Mouse (Mus musculus): ENCODE measurements around the gene Isyna1. TPM values are rescaled to one million over a fixed set of nuclear protein-coding genes. Genes with fewer than 3 reads are reported as not detected.

The Isyna1 gene
- polyA plus RNA-seq, 1 experiment, result 81.9 TPM

DNA sequence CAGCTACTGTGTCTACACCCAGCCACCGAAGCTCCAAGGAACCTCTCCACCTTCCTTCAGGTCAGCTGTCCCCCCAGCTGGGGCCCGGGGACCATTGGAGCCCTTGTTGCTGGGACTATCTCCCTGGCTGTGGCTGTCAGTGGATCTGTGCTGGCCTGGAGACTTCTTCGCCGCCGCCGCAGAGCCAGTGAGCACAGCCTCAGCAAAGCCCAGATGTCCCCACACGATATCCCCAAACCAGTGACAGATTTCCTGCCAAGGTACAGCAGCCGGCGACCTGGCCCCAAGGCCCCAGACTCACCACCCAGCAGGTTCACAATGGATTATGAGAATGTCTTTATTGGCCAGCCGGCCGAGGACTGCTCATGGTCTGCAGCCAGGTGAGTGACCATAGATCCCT is 23.8 kb downstream of the Isyna1 start:
- DNase-seq (ENCODE audit: extremely low spot score in 1 of 2, low spot score in 1 of 2), result no peak

GRCm38 (mm10) chr8:70618888-70619334 is 24.7 kb downstream of the Isyna1 start:
- DNase-seq (ENCODE audit: extremely low spot score in 1 of 2, low spot score in 1 of 2), result no peak

DNA sequence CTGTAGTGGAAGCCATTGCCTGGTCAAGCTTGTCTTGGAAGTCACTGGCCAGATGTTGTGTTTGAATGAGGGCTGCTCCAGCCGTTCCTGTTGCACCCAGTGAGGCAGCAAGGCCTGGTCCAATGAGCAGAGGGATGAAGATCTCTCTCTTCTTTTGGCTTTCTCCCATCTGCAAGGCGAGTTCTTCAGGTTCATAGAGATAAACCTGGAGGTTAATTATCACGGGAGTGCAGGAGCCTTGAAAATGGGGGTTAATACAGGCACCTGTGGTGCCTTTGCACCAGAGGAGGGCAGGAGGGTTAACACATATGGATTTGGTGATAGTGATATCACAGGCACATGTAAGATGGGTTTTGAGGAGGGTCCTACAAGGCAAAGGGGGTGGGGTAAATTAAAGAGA is 28.0 kb downstream of the Isyna1 start:
- no peak for DNase-seq (ENCODE audit: extremely low spot score in 1 of 2, low spot score in 1 of 2)

- no peak for DNase-seq (ENCODE audit: extremely low spot score in 1 of 2, low spot score in 1 of 2)
Measured at GRCm38 (mm10) chr8:70625104-70625503, 30.9 kb downstream of the Isyna1 start.

GRCm38 (mm10) chr8:70627041-70627440 is 32.9 kb downstream of the Isyna1 start:
- DNase-seq (ENCODE audit: extremely low spot score in 1 of 2, low spot score in 1 of 2), result no peak

GRCm38 (mm10) chr8:70628986-70629490 is 34.9 kb downstream of the Isyna1 start:
- no peak for DNase-seq (ENCODE audit: extremely low spot score in 1 of 2, low spot score in 1 of 2)

- DNase-seq (ENCODE audit: extremely low spot score in 1 of 2, low spot score in 1 of 2), result peak; percentile 86 to 94
Measured at GRCm38 (mm10) chr8:70629574-70630531, 35.7 kb downstream of the Isyna1 start.

DNA sequence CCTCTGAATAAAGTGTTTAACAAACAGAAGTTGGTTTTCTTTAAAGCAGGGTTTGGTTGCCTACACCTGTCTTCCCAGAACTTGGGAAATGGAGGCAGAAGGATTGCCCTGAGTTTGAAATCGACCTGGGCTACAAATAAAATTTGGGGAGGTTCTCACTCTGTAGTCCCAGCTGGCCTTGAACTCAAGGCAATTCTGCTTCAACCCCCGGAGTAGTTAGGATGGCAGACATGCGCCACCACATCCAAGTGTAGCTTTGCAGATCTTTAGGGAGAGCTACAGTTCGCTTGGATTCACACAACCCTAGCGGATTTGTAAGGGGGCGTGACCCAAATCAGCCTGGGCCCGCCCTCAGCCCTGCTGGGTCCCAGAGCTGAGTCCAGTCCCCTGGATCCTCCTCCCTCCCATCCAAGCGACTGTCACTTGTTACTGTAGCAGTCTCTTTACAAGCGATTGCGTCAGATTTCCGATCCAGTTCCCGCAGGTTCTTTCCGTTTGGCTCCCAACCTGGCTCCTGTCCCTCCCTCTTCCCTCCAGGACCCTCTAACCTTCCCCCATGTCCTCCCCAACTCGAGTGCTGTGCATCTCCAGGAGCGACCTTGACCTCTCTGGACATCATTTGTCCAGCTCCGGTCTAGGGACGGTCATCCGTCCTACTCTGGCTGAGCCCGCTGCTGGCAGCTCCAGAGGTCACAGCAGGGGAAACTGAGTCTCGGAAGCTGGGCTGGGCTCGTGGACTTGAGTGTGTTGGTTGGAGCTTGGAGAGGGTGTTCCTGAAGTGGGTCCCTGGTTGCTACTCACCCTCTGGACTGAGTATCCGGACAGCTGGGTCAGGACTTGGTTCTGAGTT is 36.6 kb downstream of the Isyna1 start:
- no peak for DNase-seq (ENCODE audit: extremely low spot score in 1 of 2, low spot score in 1 of 2)

GRCm38 (mm10) chr8:70631436-70631835 is 37.3 kb downstream of the Isyna1 start:
- no peak for DNase-seq (ENCODE audit: extremely low spot score in 1 of 2, low spot score in 1 of 2)

DNA sequence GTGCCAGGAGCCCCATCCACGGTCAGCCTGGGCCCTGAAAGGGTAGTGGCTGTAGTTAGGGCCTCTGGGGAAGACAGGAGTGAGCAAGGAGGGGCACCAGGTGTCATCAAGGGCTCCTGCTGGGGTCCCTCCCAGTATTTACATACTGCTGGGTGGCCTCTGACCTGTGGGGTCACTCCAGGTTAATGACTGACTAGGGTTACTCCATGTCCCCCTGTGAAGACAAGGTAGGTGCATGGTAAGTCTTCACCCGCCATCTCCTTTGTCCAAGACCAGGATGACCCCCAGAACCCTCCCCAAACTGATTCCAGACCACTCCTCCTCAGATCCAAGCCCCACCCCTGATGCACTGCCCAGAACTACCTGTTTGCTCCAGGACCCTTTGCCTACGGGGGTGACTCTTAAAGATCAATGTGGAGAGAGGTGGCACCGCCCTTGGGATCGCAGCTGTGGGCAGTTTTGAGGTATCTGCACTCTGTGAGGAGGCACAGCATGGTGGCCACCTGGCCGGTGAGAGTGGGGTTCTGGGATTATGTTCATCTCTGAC is 38.2 kb downstream of the Isyna1 start, which contains the start of gene Gdf15:
TSS of gene Gdf15 (minus strand) at position 111 of the 547 bp plus-strand sequence.
- no peak for DNase-seq (ENCODE audit: extremely low spot score in 1 of 2, low spot score in 1 of 2)

GRCm38 (mm10) chr8:70634066-70634465 is 39.9 kb downstream of the Isyna1 start:
- DNase-seq (ENCODE audit: extremely low spot score in 1 of 2, low spot score in 1 of 2), result no peak

DNA sequence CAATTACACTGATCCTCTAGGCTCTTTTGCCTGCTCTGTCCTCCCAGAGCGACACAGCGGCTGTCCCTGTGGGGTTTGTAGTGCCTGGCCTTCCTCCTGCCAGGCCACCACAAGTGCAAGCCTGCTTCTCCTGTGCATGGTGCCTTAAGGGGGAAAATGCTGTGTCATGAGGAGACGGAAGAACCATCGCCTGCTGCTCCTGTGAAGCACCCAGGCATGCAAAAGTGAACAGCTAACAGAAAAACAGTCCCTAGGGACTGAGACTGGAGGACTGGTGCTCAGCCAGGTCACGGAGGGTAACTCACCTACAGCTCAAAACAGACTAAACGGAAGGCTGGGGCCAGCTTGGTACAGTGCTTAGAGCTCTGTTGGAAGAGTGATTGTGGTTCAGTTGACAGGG is 41.4 kb downstream of the Isyna1 start:
- DNase-seq (ENCODE audit: extremely low spot score in 1 of 2, low spot score in 1 of 2), result no peak

DNA sequence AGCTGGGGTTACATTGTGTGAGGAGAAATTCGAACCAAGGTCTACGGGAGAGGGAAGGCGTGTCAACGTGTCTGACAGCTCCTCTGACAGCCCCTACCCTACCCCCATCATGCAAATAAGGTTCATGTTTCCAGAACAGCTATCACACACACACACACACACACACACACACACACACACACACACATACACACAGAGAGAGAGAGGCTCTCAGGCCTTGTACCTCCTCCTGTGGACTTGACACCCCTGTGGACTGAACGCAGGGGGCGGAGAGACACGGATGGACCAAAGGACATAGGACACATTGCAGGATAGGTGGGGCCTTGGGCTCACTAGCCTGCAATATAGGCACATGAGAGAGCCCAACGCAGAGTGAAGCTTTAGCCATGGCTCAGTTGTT is 42.7 kb downstream of the Isyna1 start:
- no peak for DNase-seq (ENCODE audit: extremely low spot score in 1 of 2, low spot score in 1 of 2)

- no peak for DNase-seq (ENCODE audit: extremely low spot score in 1 of 2, low spot score in 1 of 2)
Measured at GRCm38 (mm10) chr8:70638752-70639151, 44.6 kb downstream of the Isyna1 start.

- DNase-seq (ENCODE audit: extremely low spot score in 1 of 2, low spot score in 1 of 2), result no peak
Measured at GRCm38 (mm10) chr8:70643019-70643418, 48.8 kb downstream of the Isyna1 start.

DNA sequence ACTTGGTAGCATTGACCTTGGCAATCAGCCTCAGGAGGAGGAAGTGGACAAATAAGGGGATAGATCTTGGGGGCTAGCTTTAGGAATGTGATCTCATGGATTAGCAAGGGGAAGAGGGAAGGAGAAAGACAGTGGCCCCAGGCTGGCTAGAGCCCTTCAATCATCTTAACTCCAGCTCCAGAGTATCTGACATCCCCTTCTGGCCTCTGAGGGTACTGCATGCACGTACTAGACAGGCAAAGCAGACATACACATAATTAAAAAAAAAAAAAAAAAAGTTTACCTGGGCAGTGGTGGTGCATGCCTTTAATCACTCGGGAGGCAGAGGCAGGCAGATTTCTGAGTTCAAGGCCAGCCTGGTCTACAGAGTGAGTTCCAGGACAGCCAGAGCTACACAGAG is 49.9 kb downstream of the Isyna1 start:
- no peak for DNase-seq (ENCODE audit: extremely low spot score in 1 of 2, low spot score in 1 of 2)

DNA sequence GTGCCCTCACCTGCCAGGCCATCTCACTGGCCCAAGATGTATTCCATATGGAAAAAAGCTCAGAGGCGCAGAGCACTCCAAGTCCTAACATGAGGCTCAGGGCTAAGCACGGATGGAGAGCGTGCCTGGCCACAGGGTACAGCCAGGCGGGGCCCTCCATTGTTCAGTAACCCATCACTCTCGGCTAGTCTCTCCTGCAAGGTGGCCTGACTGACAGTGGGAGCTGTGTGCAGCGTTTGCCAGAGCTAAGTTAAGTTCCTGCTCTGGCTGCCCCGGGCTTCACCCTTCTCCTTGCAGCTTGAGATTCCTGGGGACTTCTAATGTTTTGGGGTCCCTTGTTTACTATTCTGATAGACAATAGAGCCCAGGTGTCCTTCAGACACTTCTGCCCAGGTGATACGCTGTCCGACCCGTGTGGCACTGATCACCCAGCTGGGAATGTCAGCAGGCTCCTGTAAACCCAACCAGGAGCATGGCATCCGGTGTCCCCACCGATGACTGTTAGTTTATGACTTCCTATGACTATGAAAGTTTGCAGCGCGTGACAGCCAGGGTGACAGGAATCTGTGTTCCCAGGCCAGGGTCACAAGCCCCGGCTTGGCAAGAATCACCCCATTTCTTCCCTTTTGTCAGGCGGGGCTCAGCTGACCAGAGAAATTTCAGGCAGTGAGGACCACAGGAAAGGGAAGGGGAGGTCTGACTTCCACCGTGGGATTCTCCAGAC is 51.5 kb downstream of the Isyna1 start:
- DNase-seq (ENCODE audit: extremely low spot score in 1 of 2, low spot score in 1 of 2), result no peak

DNA sequence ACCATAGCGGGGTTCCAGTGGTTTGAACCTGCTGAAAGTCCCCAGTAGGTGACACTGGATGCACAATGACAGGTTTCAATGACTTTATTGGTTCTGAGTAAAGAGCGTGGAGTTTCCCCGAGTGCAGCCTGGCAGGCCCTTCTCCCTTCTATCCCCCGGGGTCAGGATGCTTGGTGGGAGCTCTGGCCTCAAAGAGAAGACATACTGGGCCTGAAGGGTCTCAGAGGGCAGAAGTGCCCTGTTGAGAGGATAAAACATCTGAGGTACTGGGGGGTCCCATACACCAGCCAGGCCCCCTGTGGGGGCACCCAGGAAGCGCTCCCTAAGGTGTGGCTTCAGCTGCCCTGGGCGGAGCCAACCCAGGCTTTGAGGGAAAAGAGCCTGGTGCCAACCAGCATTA is 52.2 kb downstream of the Isyna1 start:
- no peak for DNase-seq (ENCODE audit: extremely low spot score in 1 of 2, low spot score in 1 of 2)

- no peak for DNase-seq (ENCODE audit: extremely low spot score in 1 of 2, low spot score in 1 of 2)
Measured at GRCm38 (mm10) chr8:70646775-70647174, 52.6 kb downstream of the Isyna1 start.

All from frontal cortex, adult 2 months (tissue).